Mouse (Mus musculus): ENCODE data around the gene Mtcl1.

Mtcl1 gene

GRCm38 (mm10) chr17:66320716-66321372 lies 128.7 kb downstream of the Mtcl1 start:
- no peak for DNase-seq

GRCm38 (mm10) chr17:66318031-66318430 lies 131.5 kb downstream of the Mtcl1 start:
- no peak for DNase-seq

DNA sequence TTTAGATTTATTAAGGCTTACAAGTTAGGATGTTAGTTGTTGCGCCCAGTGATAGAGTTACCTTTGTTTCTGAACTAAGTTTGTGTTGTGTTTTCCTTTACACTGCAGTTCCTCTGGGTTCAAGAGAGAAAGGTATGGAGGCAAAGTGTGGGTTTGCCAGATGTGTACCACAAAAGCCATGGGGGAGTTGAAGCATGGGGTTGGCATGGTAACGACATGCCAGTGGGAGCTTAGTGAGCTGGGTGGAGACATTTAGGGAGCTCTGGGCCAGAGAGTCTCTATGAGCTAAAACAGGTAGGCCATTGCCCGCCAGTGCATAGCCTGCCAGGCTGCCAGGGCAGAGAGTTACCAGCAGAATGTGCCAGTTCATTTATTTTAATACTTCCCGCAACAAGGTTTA lies 132.0 kb downstream of the Mtcl1 start:
- DNase-seq: no peak

GRCm38 (mm10) chr17:66317156-66317555 lies 132.4 kb downstream of the Mtcl1 start:
- DNase-seq: no peak

DNA sequence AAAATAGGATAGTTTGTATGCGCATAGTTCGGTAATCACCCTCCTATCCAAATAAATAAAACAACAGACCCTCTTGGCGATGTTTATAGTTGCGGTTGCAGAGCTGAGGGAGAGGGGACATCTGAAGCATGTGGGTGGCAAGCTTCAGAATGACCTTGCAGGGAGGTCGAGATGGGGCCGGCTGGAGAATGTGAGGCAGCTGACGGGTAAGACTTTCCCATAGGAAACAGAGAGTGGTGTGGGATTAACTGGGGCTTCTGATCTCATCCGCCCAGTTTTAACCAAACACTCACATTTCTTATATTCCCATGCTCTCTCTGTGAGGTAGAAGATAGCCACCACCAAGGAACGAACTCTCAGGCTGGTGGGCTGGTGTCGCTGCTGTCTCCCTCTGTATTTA lies 134.1 kb downstream of the Mtcl1 start:
- no peak for DNase-seq

DNA sequence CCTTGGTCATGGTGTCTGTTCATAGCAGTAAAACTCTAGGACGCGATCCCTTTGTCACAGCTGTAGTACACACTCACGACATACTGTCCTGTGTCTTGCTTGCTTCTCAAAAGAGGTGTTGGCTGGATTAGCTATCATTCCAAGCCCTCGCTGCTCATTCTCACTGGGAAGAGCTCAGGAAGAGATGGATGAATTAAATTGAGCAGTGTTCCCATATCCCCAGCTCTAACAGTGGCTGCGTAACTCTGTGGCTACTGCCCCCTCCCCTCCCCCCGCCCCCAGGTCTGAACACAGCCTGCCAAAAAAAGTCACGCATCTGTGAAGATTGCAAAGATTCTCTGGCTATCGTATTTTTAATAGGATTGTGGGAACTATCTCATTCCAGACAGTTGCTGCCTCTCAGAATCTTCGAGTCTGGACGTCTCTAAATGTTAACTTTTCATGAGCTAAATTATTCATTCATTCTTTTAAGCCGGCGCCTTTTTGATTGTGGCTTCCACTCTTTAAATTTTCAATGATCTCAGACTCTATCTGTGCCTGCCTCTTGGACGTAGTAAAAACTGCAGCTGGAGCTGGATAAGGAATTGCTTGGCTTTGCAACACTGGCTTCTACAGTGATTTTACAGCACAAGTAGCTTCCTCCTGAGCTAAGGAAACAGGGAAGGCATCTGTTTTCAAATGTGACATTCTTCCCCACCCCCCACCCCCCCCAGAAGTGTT lies 134.8 kb downstream of the Mtcl1 start:
- no peak for DNase-seq

DNA sequence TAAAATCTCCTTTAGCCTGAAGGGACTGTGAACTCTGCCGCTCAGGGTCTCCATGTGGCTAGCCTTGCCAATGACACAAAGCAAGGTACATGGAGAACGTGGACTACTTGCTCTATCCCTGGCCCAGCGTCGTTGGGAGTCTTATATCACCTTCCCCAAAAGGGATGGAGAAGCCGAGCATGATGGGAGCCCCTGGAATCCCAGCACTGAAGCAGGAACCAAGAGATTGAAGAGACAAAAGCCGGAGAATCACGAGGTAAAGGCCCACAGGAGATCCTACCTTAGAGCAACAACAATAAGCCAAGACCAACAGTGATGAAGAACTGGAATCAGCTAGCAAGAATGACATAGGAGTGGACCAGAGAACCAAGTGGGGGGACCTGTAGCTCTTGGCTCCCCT lies 147.6 kb downstream of the Mtcl1 start:
- DNase-seq: no peak

- no peak for DNase-seq
Measured at GRCm38 (mm10) chr17:66301267-66301666, 148.3 kb downstream of the Mtcl1 start.

DNA sequence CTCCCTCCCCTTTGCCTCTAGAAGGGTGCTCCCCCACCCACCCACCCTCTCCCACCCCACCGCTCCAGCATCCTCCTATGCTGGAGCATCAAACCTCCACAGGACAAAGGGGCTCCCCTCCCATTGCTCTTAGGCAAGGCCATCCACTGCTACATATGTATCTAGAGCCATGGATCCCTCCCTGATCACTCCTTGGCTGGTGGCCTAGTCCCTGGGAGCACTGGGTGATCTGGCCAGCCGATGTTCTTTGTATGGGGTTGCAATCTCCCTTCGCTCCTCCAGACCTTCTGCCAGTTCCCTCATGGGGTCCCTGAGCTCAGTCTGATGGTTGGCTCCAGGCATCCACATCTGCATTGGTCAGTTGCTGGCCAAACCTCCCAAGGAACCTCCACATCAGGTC lies 151.8 kb downstream of the Mtcl1 start:
- no peak for DNase-seq

DNA sequence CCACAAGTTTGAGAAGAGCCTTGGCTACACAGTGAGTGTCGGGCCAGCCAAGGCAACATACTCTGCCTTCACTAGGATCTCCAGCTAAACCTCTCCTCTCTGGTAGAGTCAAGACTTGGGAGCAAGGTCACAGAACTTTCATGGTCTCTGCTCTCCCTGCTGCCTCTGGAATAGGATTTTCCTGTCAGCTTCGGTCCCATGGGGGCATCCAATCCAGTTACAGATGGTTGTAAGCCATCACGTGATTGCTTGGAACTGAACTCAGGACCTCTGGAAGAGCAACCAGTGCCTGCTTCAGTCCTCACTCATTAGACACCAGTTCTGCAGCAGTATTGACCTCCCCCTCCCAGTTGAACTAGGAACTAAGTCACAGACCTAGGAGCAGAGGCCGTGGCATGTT lies 156.0 kb downstream of the Mtcl1 start:
- no peak for DNase-seq

DNA sequence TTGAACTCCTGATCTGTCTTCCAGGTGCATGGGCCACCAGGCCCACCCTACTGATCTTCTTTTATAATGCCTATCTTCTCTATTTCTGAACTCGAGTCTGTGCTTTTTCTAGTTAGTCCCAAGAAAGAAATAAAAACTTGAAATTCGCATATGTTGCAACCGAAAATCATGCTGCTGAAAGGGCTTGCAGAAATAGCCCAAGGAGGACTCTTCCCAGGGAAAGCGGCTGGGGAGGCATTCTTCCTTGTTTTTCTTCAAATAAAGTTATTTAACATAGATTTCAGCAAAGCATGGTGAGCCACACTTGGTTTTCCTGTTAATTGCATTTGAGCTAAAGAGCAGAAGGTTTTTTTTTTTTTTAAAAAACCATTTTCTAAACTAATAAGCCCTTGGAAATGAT lies 159.7 kb downstream of the Mtcl1 start:
- DNase-seq: no peak
